Mouse (Mus musculus) liver, adult 2 months (tissue): ENCODE measurements around the gene Dnhd1. TPM values are rescaled to one million over a fixed set of nuclear protein-coding genes. Genes with fewer than 3 reads are reported as not detected.
"Not testable (repeated sequence)": the region's sequence is repeated elsewhere in the genome, so short reads cannot be mapped to it uniquely, and the experiment has no call there.

Experiments
- DNase-seq: peaks from one replicate; pipeline ENCODE4 v3.0.0-alpha.2; 2011; ENCODE audit warnings: low read depth, low spot score; ENCODE audit errors: extremely low read depth
- H3K27ac ChIP-seq: fragments of 200-500 bp; replicated peaks from 2 replicates; pipeline ENCODE4 v1.5.1; 2012; ENCODE audit warnings: low read depth, mild to moderate bottlenecking, control low read depth, inconsistent platforms, low read length; ENCODE audit not compliant: insufficient read depth
- H3K27me3 ChIP-seq: fragments of 200-500 bp; 2 replicates; pipeline ENCODE4 v1.6.1; 2012; ENCODE audit warnings: mild to moderate bottlenecking, moderate library complexity, low read length, inconsistent platforms; ENCODE audit not compliant: control insufficient read depth, insufficient read depth
- H3K36me3 ChIP-seq: fragments of 200-500 bp; 2 replicates; pipeline ENCODE4 v1.6.1; 2012; ENCODE audit warnings: low read length, inconsistent platforms; ENCODE audit not compliant: control insufficient read depth, insufficient read depth
- H3K4me1 ChIP-seq: fragments of 200-500 bp; 2 replicates; pipeline ENCODE4 v1.6.1; 2011; ENCODE audit warnings: low read length; ENCODE audit not compliant: control insufficient read depth, insufficient read depth
- H3K4me3 ChIP-seq: fragments of 200-500 bp; 2 replicates; pipeline ENCODE4 v1.5.1; 2011; ENCODE audit warnings: low read depth, mild to moderate bottlenecking, control low read depth, low read length, moderate library complexity; ENCODE audit not compliant: insufficient read depth
- H3K79me2 ChIP-seq: fragments of 200-500 bp; 2 replicates; pipeline ENCODE4 v1.6.1; 2012; ENCODE audit warnings: inconsistent platforms, mild to moderate bottlenecking, low read length, moderate library complexity; ENCODE audit not compliant: control insufficient read depth, insufficient read depth
- H3K9ac ChIP-seq: fragments of 200-500 bp; 2 replicates; pipeline ENCODE4 v1.6.1; 2012; ENCODE audit warnings: low read depth, mild to moderate bottlenecking, control low read depth, inconsistent platforms, low read length
- CTCF ChIP-seq: fragments of 200-500 bp; IDR thresholded peaks from 2 replicates; pipeline ENCODE4 v1.5.1; 2011; ENCODE audit warnings: low read depth, low read length, control low read depth
- POLR2A ChIP-seq: fragments of 200-500 bp; IDR thresholded peaks from 2 replicates; pipeline ENCODE4 v1.6.1; 2011; ENCODE audit warnings: low read length, control low read depth; ENCODE audit not compliant: insufficient read depth; ENCODE audit errors: extremely low read depth
- WGBS: fragments of 180-500 bp; shearing (Covaris S2); methylation state at CpG from one replicate; pipeline ENCODE4 v1.1.7; 2018; 5-methylcytosine and 5-hydroxymethylcytosine counted together
- polyA plus RNA-seq: library from polyadenylated mRNA; depleted of rRNA; stranded (reverse); fragments of >200 nt; gene quantifications from 2 replicates; pipeline ENCODE4 v1.2.3, GENCODE M21; 2012
- total RNA-seq: library from RNA; depleted of rRNA; stranded (reverse); fragments of >200 nt; gene quantifications from 2 replicates; pipeline ENCODE4 v1.2.3, GENCODE M21; 2014

The Dnhd1 gene
- total and polyA plus RNA-seq, 2 experiments, result 0.82 to 0.92 TPM

- no peak for TF ChIP-seq POLR2A
- TF ChIP-seq CTCF, result no peak
- Histone ChIP-seq H3K4me1 (no peaks in the 10 kb centered on the region), H3K27ac (no peak overlapping the region), H3K27me3 (no peaks in the 10 kb centered on the region), H3K9ac (no peak overlapping the region), H3K4me3 (no peak overlapping the region), H3K36me3 (peaks cover 32% of the 10 kb centered on the region), H3K79me2 (no peaks in the 10 kb centered on the region)
- WGBS, result 65% methylated on average over 6 of the region's 6 CpGs
- peak; percentile 53 for DNase-seq
Observed at GRCm38 (mm10) chr7:105728701-105729428, 78.2 kb downstream of the Dnhd1 start.

- 97% methylated on average over 11 of the region's 11 CpGs for WGBS
- no peak overlapping the region for H3K4me3 ChIP-seq
- H3K9ac ChIP-seq, result no peak overlapping the region
- H3K4me1 ChIP-seq, result peaks cover 6% of the 10 kb centered on the region; the same call in 1 of the 2 replicates
- H3K36me3 ChIP-seq, result peaks cover 35% of the 10 kb centered on the region
- peaks cover 5% of the 10 kb centered on the region; the same call in 1 of the 2 replicates for H3K79me2 ChIP-seq
- H3K27me3 ChIP-seq, result no peaks in the 10 kb centered on the region
- H3K27ac ChIP-seq, result no peak overlapping the region
- TF ChIP-seq CTCF, result no peak
- TF ChIP-seq POLR2A, result no peak
- no peak for DNase-seq
Observed at GRCm38 (mm10) chr7:105733836-105734235, 83.2 kb downstream of the Dnhd1 start.

- peaks cover 6% of the 10 kb centered on the region; the same call in 1 of the 2 replicates for H3K4me1 ChIP-seq
- H3K9ac ChIP-seq, result no peak overlapping the region
- no peak for DNase-seq
- H3K27ac ChIP-seq, result no peak overlapping the region
- peaks cover 5% of the 10 kb centered on the region; the same call in 1 of the 2 replicates for H3K79me2 ChIP-seq
- H3K4me3 ChIP-seq, result no peak overlapping the region
- TF ChIP-seq CTCF (no peak), POLR2A (no peak)
- WGBS, result 94% methylated on average over 8 of the region's 8 CpGs
- peaks cover 35% of the 10 kb centered on the region for H3K36me3 ChIP-seq
- H3K27me3 ChIP-seq, result no peaks in the 10 kb centered on the region
Observed at GRCm38 (mm10) chr7:105734826-105735225, 84.2 kb downstream of the Dnhd1 start.

GRCm38 (mm10) chr7:105735464-105735863 is 84.8 kb downstream of the Dnhd1 start:
- 46% methylated on average over 4 of the region's 4 CpGs for WGBS
- H3K4me3 ChIP-seq, result peak overlapping the region; percentile 35; the same call in 1 of the 2 replicates
- peaks cover 39% of the 10 kb centered on the region for H3K36me3 ChIP-seq
- H3K4me1 ChIP-seq, H3K27me3 ChIP-seq, H3K79me2 ChIP-seq, DNase-seq, H3K27ac ChIP-seq: not testable (repeated sequence)
- peak overlapping the region; percentile 39; the same call in 1 of the 2 replicates for H3K9ac ChIP-seq

- Histone ChIP-seq H3K27ac (peak within 1 kb of the TSS; percentile 86), H3K4me1 (peaks cover 6% of the 10 kb centered on the region; the same call in 1 of the 2 replicates), H3K4me3 (peak within 1 kb of the TSS; percentile 89), H3K36me3 (peaks cover 35% of the 10 kb centered on the region), H3K27me3 (no peaks in the 10 kb centered on the region), H3K79me2 (peaks cover 5% of the 10 kb centered on the region; the same call in 1 of the 2 replicates), H3K9ac (peak within 1 kb of the TSS; percentile 93)
- peak; percentile 90 for DNase-seq
- TF ChIP-seq CTCF (no peak), POLR2A (peak; percentile 76)
- WGBS, result under 1% methylated on average over 62 of the region's 62 CpGs
Observed at GRCm38 (mm10) chr7:105736264-105736901, 85.8 kb downstream of the Dnhd1 start, which contains the start of gene Ilk. TSS of gene Ilk (plus strand) at chr7:105736592.
